Mouse (Mus musculus) lung, postnatal 25 days (tissue): ENCODE measurements around the gene Gnptg.
"Not testable (repeated sequence)": the region's sequence is repeated elsewhere in the genome, so short reads cannot be mapped to it uniquely, and the experiment has no call there.

ENCODE experiments used
- DNase-seq: peaks from one replicate; pipeline ENCODE4 v3.0.0; 2022; ENCODE audit warnings: low spot score

Gene Gnptg

GRCm38 (mm10) chr17:25243131-25243780, 3.3 kb upstream of the Gnptg start:
- DNase-seq, result no peak

DNA sequence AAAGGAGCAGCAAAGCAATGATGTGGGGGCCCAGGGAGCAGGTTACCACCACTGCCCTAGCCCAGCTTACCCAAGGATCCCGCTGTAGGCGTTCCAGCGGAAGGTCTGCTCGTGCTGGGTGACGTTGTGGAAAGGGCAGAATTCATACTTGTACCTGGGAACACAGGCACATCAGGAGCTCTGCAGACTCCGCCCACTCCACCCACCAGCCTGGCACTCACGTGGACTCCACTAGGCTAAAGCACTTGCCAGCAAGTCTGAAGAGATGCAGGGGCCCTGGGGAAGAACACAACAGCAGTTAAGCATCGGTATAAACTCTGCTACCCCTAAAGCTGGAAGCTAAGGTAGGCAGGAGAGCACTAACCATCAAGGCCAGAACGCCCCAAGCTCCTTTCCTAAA, 4.3 kb downstream of the Gnptg start:
- no peak for DNase-seq

- DNase-seq, result not testable (repeated sequence)
Observed at GRCm38 (mm10) chr17:25231621-25232020, 8.3 kb downstream of the Gnptg start.

DNA sequence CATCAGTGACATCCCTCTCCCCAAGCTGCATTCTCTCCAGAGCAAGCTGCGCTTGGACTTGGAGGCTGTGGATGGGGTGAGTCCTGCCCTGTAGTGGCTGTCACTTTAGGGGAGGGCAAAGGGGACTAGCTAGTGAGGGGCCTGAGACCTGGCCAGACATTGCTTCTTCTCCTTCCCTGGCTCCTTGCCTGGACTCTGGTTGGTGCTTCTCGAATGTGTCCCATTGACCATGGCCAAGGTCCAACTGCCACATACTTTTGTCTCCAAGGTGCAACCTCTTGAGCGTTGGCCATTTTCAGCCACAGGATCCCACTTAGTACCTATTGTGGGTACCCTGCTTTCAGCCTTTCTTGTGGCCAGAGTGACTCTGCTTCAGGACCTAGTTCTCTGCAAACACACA, 9.2 kb downstream of the Gnptg start:
- DNase-seq, result no peak

GRCm38 (mm10) chr17:25230014-25230655, 9.8 kb downstream of the Gnptg start:
- not testable (repeated sequence) for DNase-seq

GRCm38 (mm10) chr17:25227991-25228390, 11.9 kb downstream of the Gnptg start:
- DNase-seq, result no peak

DNA sequence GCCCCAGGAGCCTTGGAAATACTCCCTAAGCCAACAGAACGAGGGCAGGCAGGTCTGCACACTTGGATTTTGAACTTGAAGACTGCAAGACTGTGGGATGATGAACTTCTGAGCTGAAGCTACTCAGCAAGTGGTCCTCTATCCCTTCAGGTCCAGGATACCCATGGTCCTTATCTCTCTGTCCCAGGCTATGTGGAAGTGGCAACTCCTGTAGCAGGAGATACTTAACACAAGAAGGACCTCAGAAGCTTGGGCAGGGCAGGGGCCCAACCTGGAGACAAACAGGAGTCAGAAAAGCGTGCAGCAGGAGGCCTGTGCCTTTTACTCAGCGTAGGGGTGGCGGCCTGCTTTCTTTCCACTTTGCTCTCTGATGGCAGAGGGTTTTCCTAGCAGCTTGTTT, 14.3 kb downstream of the Gnptg start:
- DNase-seq, result no peak

GRCm38 (mm10) chr17:25224586-25225222, 15.2 kb downstream of the Gnptg start:
- DNase-seq, result no peak

DNA sequence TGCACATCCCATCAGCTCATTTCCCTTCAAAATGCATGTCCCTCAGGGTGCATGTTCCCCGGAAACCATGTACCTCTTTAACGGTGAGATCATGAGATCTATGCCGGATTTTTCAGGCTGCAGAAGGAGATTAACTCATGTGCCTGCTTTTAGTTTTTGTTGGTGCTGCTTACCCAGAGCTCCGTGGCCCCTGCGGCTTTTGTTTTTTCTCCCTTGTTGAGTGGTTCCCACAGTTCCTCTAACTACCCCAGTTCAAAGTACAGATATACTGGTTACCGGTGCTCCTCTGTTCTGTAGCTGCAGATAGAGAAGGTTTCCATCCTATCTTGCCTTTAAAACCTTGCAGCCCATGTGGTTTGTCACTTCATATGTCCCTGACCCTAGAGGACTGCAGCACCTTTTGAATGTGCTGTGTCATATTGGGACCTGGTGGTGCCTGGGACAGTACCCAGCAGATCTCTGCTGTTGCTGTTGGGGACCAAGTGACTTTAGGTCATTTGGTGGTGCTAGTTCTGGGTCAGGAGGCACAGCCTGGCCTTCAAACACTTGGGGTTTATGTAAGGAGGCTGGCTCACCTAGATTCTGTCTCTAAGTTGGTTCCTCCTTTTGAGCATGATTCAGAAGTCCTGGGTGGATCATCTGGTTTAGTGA, 16.8 kb downstream of the Gnptg start:
- no peak for DNase-seq

DNA sequence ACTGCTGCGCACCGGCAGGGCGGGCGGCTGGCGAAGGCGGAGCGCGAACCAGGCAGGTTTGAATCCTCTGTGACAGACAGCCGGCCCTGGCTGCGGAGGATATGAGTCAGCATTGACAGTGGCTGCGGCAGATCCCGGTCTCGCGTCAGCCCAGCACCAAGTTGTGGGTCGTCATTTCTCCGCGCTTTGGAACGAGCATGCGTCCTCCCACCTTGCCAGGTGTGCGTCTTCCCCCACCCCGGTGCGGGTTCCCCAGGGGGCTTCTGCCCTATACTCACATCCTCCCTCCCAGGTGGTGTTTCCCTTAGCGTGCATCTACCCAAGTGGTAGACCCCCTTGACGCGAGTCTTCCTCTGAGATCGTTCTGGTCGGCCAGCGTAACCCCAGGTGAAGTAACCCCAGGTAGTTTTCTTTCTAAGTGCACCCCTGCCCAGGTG, 17.4 kb downstream of the Gnptg start:
- DNase-seq, result not testable (repeated sequence)

DNA sequence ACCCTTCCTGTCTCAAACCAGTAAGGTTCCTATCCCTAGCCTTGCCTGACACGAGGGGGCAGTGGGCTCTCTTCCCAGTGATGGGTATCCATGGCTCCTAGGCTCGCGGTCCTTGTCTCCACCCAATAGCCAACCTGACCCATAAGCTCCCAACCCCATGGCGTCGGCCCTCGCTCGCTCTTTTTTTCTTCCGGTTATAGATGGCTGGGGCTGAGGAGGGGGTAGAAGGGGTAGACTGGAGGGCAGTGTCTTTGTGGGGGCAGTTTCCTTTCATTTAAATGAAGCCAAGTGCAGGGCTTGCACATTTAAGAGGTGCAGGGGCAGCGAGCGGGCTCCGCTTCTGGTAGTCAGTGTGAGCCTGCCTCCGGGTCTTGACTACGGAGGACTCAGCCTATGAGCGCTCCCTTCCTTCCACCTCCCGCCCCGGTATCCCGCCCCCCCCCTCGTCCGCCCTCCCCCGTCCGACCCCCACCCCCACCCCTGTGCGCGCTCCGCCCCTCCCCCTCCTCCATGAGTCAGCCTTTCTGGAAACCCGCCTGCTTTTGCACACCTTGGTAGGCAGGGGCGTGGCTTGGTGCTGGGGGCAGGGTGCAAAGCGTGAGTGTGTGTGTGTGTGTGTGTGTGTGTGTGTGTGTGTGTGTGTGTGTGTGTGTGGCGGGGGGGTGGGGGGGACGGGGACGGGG, 18.0 kb downstream of the Gnptg start:
- peak; percentile 60 for DNase-seq

DNA sequence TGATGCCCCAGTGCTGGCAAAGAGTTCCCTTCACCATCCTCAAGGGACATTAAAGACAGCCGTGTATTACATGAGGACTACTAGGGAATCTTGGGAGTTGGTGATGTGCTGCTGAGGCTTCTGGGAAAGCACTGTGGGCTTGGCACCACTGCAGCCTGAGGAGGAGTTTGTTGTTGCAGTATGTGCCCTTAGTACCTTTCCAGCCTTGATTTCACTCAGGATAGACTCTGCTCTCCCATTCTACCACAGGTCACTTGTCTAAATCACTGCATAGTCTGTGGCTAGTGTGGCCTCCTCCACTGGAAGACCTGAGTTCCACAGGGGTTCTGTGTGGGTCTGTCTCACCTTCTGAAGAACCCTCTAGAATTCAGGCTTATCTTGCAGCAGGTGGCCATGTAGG, 19.2 kb downstream of the Gnptg start:
- no peak for DNase-seq

DNA sequence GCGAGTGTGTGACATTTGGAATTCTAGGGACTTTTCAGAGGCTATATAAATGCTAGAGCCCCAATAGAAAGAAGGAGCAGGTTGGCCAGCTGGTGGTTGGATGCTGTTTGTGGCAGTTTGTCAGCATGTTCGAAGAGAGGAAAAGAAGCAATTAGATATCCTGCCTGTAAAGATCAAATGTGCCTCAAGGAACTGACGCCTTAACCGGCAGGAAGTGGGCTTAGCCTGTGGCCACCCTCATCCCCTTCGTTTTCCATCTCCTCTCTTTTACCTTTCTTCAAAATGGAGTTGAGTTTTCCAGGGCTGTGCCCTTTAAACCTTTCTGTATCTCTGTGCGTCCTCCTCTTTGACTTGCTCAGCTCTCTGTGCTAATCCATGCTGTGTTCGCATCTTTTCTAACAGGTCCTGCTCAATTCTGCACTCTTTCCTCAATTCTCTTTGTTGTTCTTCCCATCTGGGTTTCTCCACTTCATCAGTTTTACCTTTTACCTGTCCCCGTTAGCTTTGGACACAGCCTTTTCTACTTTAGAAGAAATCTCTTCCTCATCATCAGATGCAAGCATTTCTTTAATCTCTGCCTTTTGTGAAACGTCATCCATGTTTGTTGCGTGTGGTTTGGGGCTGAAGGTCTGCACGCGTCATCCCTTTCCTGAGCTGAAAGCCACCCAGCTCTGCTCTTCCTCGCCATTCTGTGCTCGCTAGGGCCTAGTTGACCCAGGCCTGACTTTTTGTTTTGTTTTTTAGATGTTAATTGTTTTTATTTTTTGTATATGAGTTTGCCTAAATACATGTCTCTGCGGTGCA, 20.2 kb downstream of the Gnptg start:
- DNase-seq, result no peak

DNA sequence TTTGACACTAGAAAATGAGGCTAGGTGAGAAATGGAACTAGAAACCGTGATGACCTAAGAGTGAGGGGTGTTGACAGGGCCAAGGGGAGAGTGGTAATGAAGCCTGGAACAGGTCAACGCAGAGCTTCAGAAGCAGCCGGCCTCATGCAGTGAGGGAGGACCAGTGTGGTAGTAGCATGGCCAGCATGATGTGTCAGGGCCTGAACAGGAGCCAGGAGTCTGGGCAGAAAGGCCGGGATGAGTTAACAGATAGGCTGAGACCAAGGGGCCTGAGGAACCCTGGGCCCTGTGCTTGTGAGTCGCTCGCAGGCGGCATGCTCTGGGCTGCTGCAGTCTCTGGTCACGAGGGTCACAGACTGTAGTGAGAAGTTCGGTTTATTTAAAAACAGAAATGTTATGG, 21.0 kb downstream of the Gnptg start:
- no peak for DNase-seq

DNA sequence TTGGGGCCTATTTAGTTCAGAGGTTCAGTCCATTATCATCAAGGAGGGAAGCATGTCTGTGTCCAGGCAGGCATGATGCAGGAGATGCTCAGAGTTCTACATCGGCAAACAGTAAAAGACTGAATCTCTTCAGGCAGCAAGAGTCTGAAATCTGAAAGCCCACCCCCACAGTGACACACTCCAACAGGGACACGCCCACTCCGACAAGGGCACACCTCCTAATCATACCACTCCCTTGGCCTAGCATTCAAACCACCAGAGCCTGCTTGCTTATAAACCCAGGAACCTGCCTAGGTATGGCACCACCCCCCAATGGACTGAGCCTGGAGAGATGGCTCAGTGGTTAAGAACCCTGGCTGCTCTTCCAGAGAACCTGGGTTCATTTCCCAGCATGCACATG, 24.5 kb downstream of the Gnptg start:
- DNase-seq, result no peak

DNA sequence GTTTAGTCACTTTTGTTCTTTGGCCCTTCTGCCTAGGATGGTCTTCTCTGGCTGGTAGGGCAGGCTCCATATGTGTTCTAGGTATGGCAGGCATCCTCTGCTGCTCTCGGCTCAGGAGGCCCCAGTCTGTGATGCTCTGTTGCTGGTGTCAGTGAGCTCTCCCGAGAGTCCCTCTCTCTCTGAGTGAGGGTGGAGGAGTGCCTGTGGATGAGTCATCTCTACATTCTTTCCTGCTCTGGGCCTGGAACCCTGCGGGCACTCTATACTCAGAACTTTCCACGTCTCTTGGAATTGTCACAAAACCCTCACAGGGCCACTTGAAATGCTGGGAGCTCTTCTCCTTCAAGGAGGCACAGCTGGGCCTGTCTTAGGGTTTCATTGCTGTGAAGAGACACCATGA, 28.2 kb downstream of the Gnptg start:
- no peak for DNase-seq

- peak; percentile 47 for DNase-seq
Observed at GRCm38 (mm10) chr17:25210680-25211466, 29.1 kb downstream of the Gnptg start.

- no peak for DNase-seq
Observed at GRCm38 (mm10) chr17:25210006-25210405, 29.9 kb downstream of the Gnptg start.

DNA sequence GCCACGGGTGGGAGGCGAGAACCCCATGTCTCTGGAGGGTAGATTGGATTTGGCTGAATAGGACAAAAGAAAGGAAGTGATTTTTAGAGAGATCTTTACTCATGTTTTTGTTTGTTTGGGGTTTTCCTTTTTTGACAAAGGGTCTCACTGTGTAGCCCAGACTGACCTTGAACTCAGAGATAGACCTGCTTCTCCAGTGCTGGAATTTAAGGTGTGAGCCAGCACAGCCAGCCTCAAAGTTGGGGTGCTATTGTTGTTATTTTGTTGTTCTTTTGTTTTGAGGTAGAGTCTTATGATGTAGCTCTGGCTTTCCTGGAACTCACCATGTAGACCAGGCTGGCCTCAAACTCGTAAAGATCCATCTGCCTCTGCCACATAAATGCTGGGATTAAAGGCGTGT, 37.5 kb downstream of the Gnptg start:
- DNase-seq, result no peak

GRCm38 (mm10) chr17:25189091-25189490, 50.8 kb downstream of the Gnptg start:
- no peak for DNase-seq
